Mouse (Mus musculus) intestine, embryonic 15.5 days (tissue): Measurements from ENCODE around the gene Hid1. TPM values are rescaled to one million over a fixed set of nuclear protein-coding genes. Genes with fewer than 3 reads are reported as not detected.

Source experiments
- ATAC-seq: fragments of 200-750 bp; cut with Nextera tagmentation; 2 replicates; pipeline ENCODE4 v1.8.0; 2017; ENCODE audit warnings: moderate TSS enrichment, moderate library complexity
- H3K27ac ChIP-seq: fragments of 300-500 bp; sonication (generic); 2 replicates; pipeline ENCODE4 v1.5.1; 2015; ENCODE audit warnings: mild to moderate bottlenecking, inconsistent platforms
- H3K27me3 ChIP-seq: fragments of 300-500 bp; sonication (generic); replicated peaks from 2 replicates; pipeline ENCODE4 v1.6.1; 2015; ENCODE audit warnings: inconsistent platforms
- H3K36me3 ChIP-seq: fragments of 300-500 bp; sonication (generic); 2 replicates; pipeline ENCODE4 v1.6.1; 2015; ENCODE audit warnings: inconsistent platforms
- H3K4me1 ChIP-seq: fragments of 300-500 bp; sonication (generic); replicated peaks from 2 replicates; pipeline ENCODE4 v1.6.1; 2015; ENCODE audit warnings: inconsistent platforms
- H3K4me2 ChIP-seq: fragments of 300-500 bp; sonication (generic); replicated peaks from 2 replicates; pipeline ENCODE4 v1.6.1; 2015; ENCODE audit warnings: mild to moderate bottlenecking, inconsistent platforms
- H3K4me3 ChIP-seq: fragments of 300-500 bp; sonication (generic); replicated peaks from 2 replicates; pipeline ENCODE4 v1.5.1; 2015; ENCODE audit warnings: inconsistent platforms
- H3K9ac ChIP-seq: fragments of 300-500 bp; sonication (generic); 2 replicates; pipeline ENCODE4 v1.6.1; 2015; ENCODE audit warnings: inconsistent platforms
- H3K9me3 ChIP-seq: fragments of 300-500 bp; sonication (generic); 2 replicates; pipeline ENCODE4 v1.6.1; 2016; ENCODE audit warnings: inconsistent platforms
- WGBS: fragments of 180-500 bp; shearing (Covaris S2); methylation state at CpG from one replicate; pipeline ENCODE4 v1.1.7; 2015; 5-methylcytosine and 5-hydroxymethylcytosine counted together
- polyA plus RNA-seq: library from polyadenylated mRNA; unstranded; fragments of >200 nt; fragmentation: Nextera tagmentation; extraction: Ambion mirVana; gene quantifications from 2 replicates; pipeline ENCODE4 v1.2.1, GENCODE M21; 2015

The Hid1 gene
- polyA plus RNA-seq, 1 experiment from 2014 or later, result 17.1 TPM

- Histone ChIP-seq H3K27ac (no peak overlapping the region), H3K9ac (no peak overlapping the region), H3K27me3 (peaks cover 3% of the 10 kb centered on the region), H3K9me3 (no peaks in the 10 kb centered on the region), H3K4me1 (peaks cover 7% of the 10 kb centered on the region), H3K4me3 (no peak overlapping the region), H3K4me2 (no peak overlapping the region), H3K36me3 (no peaks in the 10 kb centered on the region)
- WGBS, result 52% methylated on average over 2 of the region's 2 CpGs
- ATAC-seq, result no peak
Observed at GRCm38 (mm10) chr11:115372737-115373136, 5.2 kb upstream of the Hid1 start.

GRCm38 (mm10) chr11:115372015-115372414 is 4.5 kb upstream of the Hid1 start:
- Histone ChIP-seq H3K4me3 (no peak overlapping the region), H3K4me2 (no peak overlapping the region), H3K36me3 (no peaks in the 10 kb centered on the region), H3K9me3 (no peaks in the 10 kb centered on the region), H3K9ac (no peak overlapping the region), H3K27me3 (peaks cover 10% of the 10 kb centered on the region), H3K27ac (no peak overlapping the region), H3K4me1 (peaks cover 12% of the 10 kb centered on the region)
- ATAC-seq, result no peak
- WGBS, result 60% methylated on average over 1 of the region's 1 CpGs

- peaks cover 17% of the 10 kb centered on the region for H3K27me3 ChIP-seq
Observed at GRCm38 (mm10) chr11:115371354-115371753, 3.8 kb upstream of the Hid1 start.

GRCm38 (mm10) chr11:115370368-115370767 is 2.8 kb upstream of the Hid1 start:
- Histone ChIP-seq H3K4me3 (no peak overlapping the region), H3K4me2 (no peak overlapping the region), H3K36me3 (no peaks in the 10 kb centered on the region), H3K4me1 (peaks cover 16% of the 10 kb centered on the region), H3K27ac (no peak overlapping the region), H3K27me3 (peaks cover 23% of the 10 kb centered on the region), H3K9me3 (no peaks in the 10 kb centered on the region), H3K9ac (no peak overlapping the region)
- ATAC-seq, result no peak
- 62% methylated on average over 7 of the region's 7 CpGs for WGBS

More at GRCm38 (mm10) chr11:115371354-115371753, 3.8 kb upstream of the Hid1 start:
- no peaks in the 10 kb centered on the region for H3K36me3 ChIP-seq
- no peak for ATAC-seq
- H3K4me1 ChIP-seq, result peaks cover 16% of the 10 kb centered on the region
- 60% methylated on average over 8 of the region's 8 CpGs for WGBS
- H3K9me3 ChIP-seq, result no peaks in the 10 kb centered on the region
- H3K9ac ChIP-seq, result no peak overlapping the region
- no peak overlapping the region for H3K4me3 ChIP-seq
- H3K4me2 ChIP-seq, result no peak overlapping the region
- H3K27ac ChIP-seq, result no peak overlapping the region

GRCm38 (mm10) chr11:115366706-115367394 is 706 bp downstream of the Hid1 start:
- peak; percentile 65 for ATAC-seq
- Histone ChIP-seq H3K4me2 (peak overlapping the region; percentile 87), H3K27ac (no peak overlapping the region), H3K4me3 (peak overlapping the region; percentile 52), H3K27me3 (peaks cover 20% of the 10 kb centered on the region), H3K36me3 (no peaks in the 10 kb centered on the region), H3K9me3 (no peaks in the 10 kb centered on the region), H3K9ac (peak overlapping the region; percentile 65), H3K4me1 (peaks cover 18% of the 10 kb centered on the region)
- WGBS, result 5% methylated on average over 27 of the region's 28 CpGs

- H3K36me3 ChIP-seq, result no peaks in the 10 kb centered on the region
- peaks cover 18% of the 10 kb centered on the region for H3K4me1 ChIP-seq
- no peak overlapping the region for H3K27ac ChIP-seq
- peaks cover 20% of the 10 kb centered on the region for H3K27me3 ChIP-seq
- no peak for ATAC-seq
- H3K4me2 ChIP-seq, result peak overlapping the region; percentile 87
- H3K9me3 ChIP-seq, result no peaks in the 10 kb centered on the region
- peak overlapping the region; percentile 52; the same call in 1 of the 2 replicates for H3K4me3 ChIP-seq
- H3K9ac ChIP-seq, result peak overlapping the region; percentile 17; the same call in 1 of the 2 replicates
- 41% methylated on average over 7 of the region's 7 CpGs for WGBS
Observed at GRCm38 (mm10) chr11:115366039-115366705, 1.4 kb downstream of the Hid1 start.

- no peaks in the 10 kb centered on the region for H3K9me3 ChIP-seq
- ATAC-seq, result no peak
- H3K4me2 ChIP-seq, result no peak overlapping the region
- no peak overlapping the region for H3K27ac ChIP-seq
- no peaks in the 10 kb centered on the region for H3K36me3 ChIP-seq
- H3K9ac ChIP-seq, result no peak overlapping the region
- H3K27me3 ChIP-seq, result peaks cover 20% of the 10 kb centered on the region
- no peak overlapping the region for H3K4me3 ChIP-seq
- H3K4me1 ChIP-seq, result peaks cover 24% of the 10 kb centered on the region
- 82% methylated on average over 3 of the region's 3 CpGs for WGBS
Observed at GRCm38 (mm10) chr11:115364136-115364535, 3.4 kb downstream of the Hid1 start.

GRCm38 (mm10) chr11:115359726-115360125 is 7.8 kb downstream of the Hid1 start:
- Histone ChIP-seq H3K27ac (peak overlapping the region; percentile 56), H3K4me2 (peak overlapping the region; percentile 15; the same call in 1 of the 2 replicates), H3K9ac (no peak overlapping the region)

GRCm38 (mm10) chr11:115359293-115359692 is 8.3 kb downstream of the Hid1 start:
- no peaks in the 10 kb centered on the region for H3K9me3 ChIP-seq
- 34% methylated on average over 3 of the region's 3 CpGs for WGBS
- ATAC-seq, result peak; percentile 57
- peaks cover 11% of the 10 kb centered on the region; the same call in 1 of the 2 replicates for H3K27me3 ChIP-seq
- H3K27ac ChIP-seq, result peak overlapping the region; percentile 56
- peaks cover 19% of the 10 kb centered on the region for H3K4me1 ChIP-seq
- peak overlapping the region; percentile 15 for H3K4me2 ChIP-seq
- no peak overlapping the region for H3K9ac ChIP-seq
- no peaks in the 10 kb centered on the region for H3K36me3 ChIP-seq
- no peak overlapping the region for H3K4me3 ChIP-seq

More at GRCm38 (mm10) chr11:115359726-115360125, 7.8 kb downstream of the Hid1 start:
- Histone ChIP-seq H3K4me1 (peaks cover 21% of the 10 kb centered on the region), H3K36me3 (no peaks in the 10 kb centered on the region), H3K9me3 (no peaks in the 10 kb centered on the region), H3K27me3 (peaks cover 11% of the 10 kb centered on the region; the same call in 1 of the 2 replicates), H3K4me3 (no peak overlapping the region)
- peak; percentile 14; the same call in 1 of the 2 replicates for ATAC-seq
- WGBS, result 68% methylated on average over 6 of the region's 6 CpGs

GRCm38 (mm10) chr11:115358468-115358867 is 9.1 kb downstream of the Hid1 start:
- 20% methylated on average over 5 of the region's 5 CpGs for WGBS
- Histone ChIP-seq H3K9ac (no peak overlapping the region), H3K4me2 (no peak overlapping the region), H3K27me3 (peaks cover 11% of the 10 kb centered on the region; the same call in 1 of the 2 replicates), H3K36me3 (no peaks in the 10 kb centered on the region), H3K4me3 (no peak overlapping the region), H3K27ac (no peak overlapping the region; the same call in 1 of the 2 replicates), H3K9me3 (no peaks in the 10 kb centered on the region), H3K4me1 (peaks cover 13% of the 10 kb centered on the region)
- ATAC-seq, result peak; percentile 34

- H3K9me3 ChIP-seq, result no peaks in the 10 kb centered on the region
- peaks cover 9% of the 10 kb centered on the region for H3K4me1 ChIP-seq
- H3K27ac ChIP-seq, result no peak overlapping the region
- no peaks in the 10 kb centered on the region for H3K36me3 ChIP-seq
- H3K4me2 ChIP-seq, result no peak overlapping the region
- H3K27me3 ChIP-seq, result peaks cover 11% of the 10 kb centered on the region; the same call in 1 of the 2 replicates
- ATAC-seq, result 0 out of 2 replicates have a peak, but pooled peaks have one; percentile 34
- 8% methylated on average over 8 of the region's 8 CpGs for WGBS
- H3K4me3 ChIP-seq, result no peak overlapping the region
- no peak overlapping the region for H3K9ac ChIP-seq
Observed at GRCm38 (mm10) chr11:115354183-115354582, 13.4 kb downstream of the Hid1 start.

GRCm38 (mm10) chr11:115353375-115353774 is 14.2 kb downstream of the Hid1 start:
- no peak for ATAC-seq
- H3K9ac ChIP-seq, result no peak overlapping the region
- no peak overlapping the region for H3K4me3 ChIP-seq
- WGBS, result 85% methylated on average over 5 of the region's 5 CpGs
- H3K36me3 ChIP-seq, result no peaks in the 10 kb centered on the region
- no peak overlapping the region for H3K27ac ChIP-seq
- H3K9me3 ChIP-seq, result no peaks in the 10 kb centered on the region
- peaks cover 11% of the 10 kb centered on the region; the same call in 1 of the 2 replicates for H3K27me3 ChIP-seq
- H3K4me2 ChIP-seq, result no peak overlapping the region
- H3K4me1 ChIP-seq, result peaks cover 6% of the 10 kb centered on the region; the same call in 1 of the 2 replicates
